Comparison of ENCODE assay signal across 29 mouse cellular contexts in the genomic region with DNA sequence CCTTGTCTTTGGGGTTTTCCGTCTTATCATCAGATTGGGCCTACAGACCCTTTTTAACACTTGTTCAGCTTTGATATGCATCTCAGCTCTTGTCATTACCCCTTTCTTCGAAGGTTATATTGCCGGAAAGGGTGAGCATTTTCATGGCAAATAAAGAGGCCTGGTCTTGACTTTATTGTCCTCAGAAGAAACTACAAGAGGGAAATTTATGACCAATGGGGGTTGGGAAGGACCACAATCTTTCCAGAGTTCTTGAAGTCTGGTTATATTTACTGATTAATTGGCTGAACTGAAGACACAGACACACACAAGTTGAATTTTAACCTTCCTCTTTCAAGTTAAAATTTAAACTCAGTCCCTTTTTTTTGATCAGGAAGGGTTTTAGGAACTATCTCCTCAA. TPM values are rescaled to one million over a fixed set of nuclear protein-coding genes. Genes with fewer than 3 reads are reported as not detected.
"Had no signal": no experiment of that assay in that cellular context is flagged by ENCODE, and none has a peak within 500 bp of the region (broad histone marks: within the 10 kb centered on the region; RNA-seq: fewer than 3 reads in every experiment).

No protein-coding gene starts in this region.

- H3K4me1 ChIP-seq: heart, embryonic 13.5 days; heart, embryonic 15.5 days; hindbrain, embryonic 15.5 days; limb, embryonic 13.5 days; limb, embryonic 15.5 days; liver, embryonic 13.5 days; liver, embryonic 15.5 days had no signal

- H3K36me3 ChIP-seq: heart, embryonic 13.5 days; heart, embryonic 15.5 days; hindbrain, embryonic 13.5 days; hindbrain, embryonic 15.5 days; limb, embryonic 13.5 days; limb, embryonic 15.5 days; liver, embryonic 13.5 days; liver, embryonic 15.5 days had no signal

- H3K4me3 ChIP-seq: heart, adult 2 months; heart, embryonic 13.5 days; heart, embryonic 15.5 days; hindbrain, embryonic 13.5 days; hindbrain, embryonic 15.5 days; layer of hippocampus, adult 2 months; limb, embryonic 13.5 days; limb, embryonic 15.5 days; liver, embryonic 13.5 days; liver, embryonic 15.5 days had no signal

- H3K9me3 ChIP-seq: heart, embryonic 13.5 days; heart, embryonic 15.5 days; hindbrain, embryonic 13.5 days; hindbrain, embryonic 15.5 days; limb, embryonic 13.5 days; limb, embryonic 15.5 days; liver, embryonic 13.5 days; liver, embryonic 15.5 days had no signal

- H3K4me2 ChIP-seq: heart, embryonic 11.5 days; heart, embryonic 13.5 days; heart, embryonic 15.5 days; hindbrain, embryonic 13.5 days; hindbrain, embryonic 15.5 days; limb, embryonic 13.5 days; limb, embryonic 15.5 days; liver, embryonic 11.5 days; liver, embryonic 13.5 days; liver, embryonic 15.5 days had no signal

- H3K9ac ChIP-seq: heart, embryonic 13.5 days; heart, embryonic 15.5 days; hindbrain, embryonic 13.5 days; hindbrain, embryonic 15.5 days; limb, embryonic 13.5 days; limb, embryonic 15.5 days; liver, embryonic 13.5 days; liver, embryonic 15.5 days had no signal

- DNase-seq: gastrocnemius, postnatal 14 days; gastrocnemius, postnatal 36 days; heart, adult 11 months; heart, adult 2 months; heart, postnatal 14 days; heart, postnatal 36 days; kidney, postnatal 10 days; kidney, postnatal 25 days; kidney, postnatal 4 days; left cerebral cortex, postnatal 4 days; liver, embryonic 13.5 days; lung, adult 18-20 months had no signal

- ATAC-seq: hindbrain, postnatal 0 days had no signal

- H3K27ac ChIP-seq: heart, adult 2 months; heart, embryonic 13.5 days; heart, embryonic 15.5 days; hindbrain, embryonic 13.5 days; hindbrain, embryonic 15.5 days; hindbrain, postnatal 0 days; layer of hippocampus, adult 2 months; limb, embryonic 13.5 days; limb, embryonic 15.5 days; liver, embryonic 13.5 days; liver, embryonic 15.5 days had no signal

RNA-seq across cellular contexts. Expression of a gene that starts 4.7 kb away (rescaled TPM):
- polyA plus RNA-seq: gonadal fat pad, adult 2 months; heart, adult 2 months; heart, embryonic 11.5 days; heart, embryonic 13.5 days; heart, embryonic 15.5 days; heart, postnatal 0 days; hindbrain, embryonic 11.5 days; hindbrain, embryonic 13.5 days; hindbrain, embryonic 15.5 days; hindbrain, postnatal 0 days; intestine, embryonic 14.5 days; kidney, embryonic 16.5 days; limb, embryonic 11.5 days; limb, embryonic 13.5 days; limb, embryonic 15.5 days; liver, embryonic 11.5 days; liver, embryonic 13.5 days; liver, embryonic 15.5 days had no signal
